Mouse (Mus musculus): ENCODE data around the gene Dysf.

Gene Dysf

GRCm38 (mm10) chr6:84147206-84148004, 139.0 kb downstream of the Dysf start:
- in situ Hi-C loops (cut with MboI; ENCODE audit: unreplicated experiment in 2 of 2) = no loop called here

DNA sequence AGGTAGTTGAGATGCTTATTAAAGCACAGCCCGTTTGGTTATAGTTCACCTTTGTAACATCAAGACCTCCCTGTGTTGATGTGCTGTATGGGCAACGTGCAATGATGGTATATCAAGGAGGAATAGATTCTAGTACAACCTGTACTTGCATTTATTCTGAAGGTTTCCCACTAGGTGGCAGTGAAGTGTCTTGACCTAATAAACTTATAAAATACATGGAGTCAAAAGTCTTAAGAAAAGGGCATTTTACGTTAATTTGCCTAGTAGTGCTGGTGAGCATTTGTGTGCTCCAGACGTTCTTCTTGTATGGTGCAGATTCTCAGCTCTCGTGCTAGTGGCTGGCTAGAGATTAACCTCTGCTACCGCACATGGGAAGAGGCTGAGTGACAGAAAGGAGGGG, 140.1 kb downstream of the Dysf start:
- in situ Hi-C loops (cut with MboI; ENCODE audit: unreplicated experiment in 2 of 2) = no loop called here

- in situ Hi-C loops (cut with MboI; ENCODE audit: unreplicated experiment in 2 of 2) = no loop called here
Measured at GRCm38 (mm10) chr6:84154508-84154907, 146.1 kb downstream of the Dysf start.

DNA sequence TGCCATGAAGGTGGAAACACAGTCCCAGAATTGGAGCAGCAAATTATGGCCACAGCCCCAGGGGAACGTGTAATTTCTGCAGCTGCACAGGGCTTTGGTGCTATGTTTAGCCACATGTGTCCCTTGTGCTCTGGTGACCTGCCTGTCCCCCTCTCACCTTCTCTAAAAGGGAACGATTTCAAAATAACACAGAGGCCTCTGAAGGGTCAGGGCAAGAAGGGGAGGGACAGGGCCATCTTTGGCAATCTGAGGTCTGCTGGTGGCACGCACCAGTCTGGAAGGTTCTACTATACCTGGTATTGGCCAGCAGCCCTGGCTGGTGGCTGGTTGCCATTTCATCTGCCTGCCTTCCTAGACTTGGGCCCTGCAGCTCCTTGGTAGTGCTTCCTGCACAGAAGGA, 147.4 kb downstream of the Dysf start:
- in situ Hi-C loops (cut with MboI; ENCODE audit: unreplicated experiment in 2 of 2) = no loop called here

- in situ Hi-C loops (cut with MboI; ENCODE audit: unreplicated experiment in 2 of 2) = no loop called here
Measured at GRCm38 (mm10) chr6:84156481-84157025, 148.2 kb downstream of the Dysf start.

DNA sequence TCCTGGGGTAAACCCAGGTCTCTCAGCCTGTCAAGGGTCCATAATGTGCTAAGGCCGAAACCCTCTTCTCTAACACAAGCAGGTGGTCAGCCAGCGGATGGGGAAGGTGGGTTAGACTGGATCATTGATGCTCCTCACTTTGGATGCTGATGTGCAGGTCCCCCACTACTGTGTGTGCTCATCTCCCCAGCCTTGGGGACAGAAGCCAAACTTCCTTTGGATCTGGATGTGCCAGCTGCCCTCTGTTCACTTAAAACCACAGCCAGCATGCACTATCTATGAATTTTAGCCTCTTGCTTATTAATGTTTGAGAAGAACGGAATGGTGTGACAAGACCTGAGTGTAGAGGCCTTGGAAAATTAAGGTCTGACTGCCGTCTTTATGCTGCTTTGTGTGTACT, 150.7 kb downstream of the Dysf start:
- in situ Hi-C loops (cut with MboI; ENCODE audit: unreplicated experiment in 2 of 2) = no loop called here

GRCm38 (mm10) chr6:84167612-84168011, 159.2 kb downstream of the Dysf start:
- in situ Hi-C loops (cut with MboI; ENCODE audit: unreplicated experiment in 2 of 2) = no loop called here

GRCm38 (mm10) chr6:84168571-84168970, 160.2 kb downstream of the Dysf start:
- in situ Hi-C loops (cut with MboI; ENCODE audit: unreplicated experiment in 2 of 2) = no loop called here

- in situ Hi-C loops (cut with MboI; ENCODE audit: unreplicated experiment in 2 of 2) = no loop called here
Measured at GRCm38 (mm10) chr6:84173626-84174025, 165.2 kb downstream of the Dysf start.

GRCm38 (mm10) chr6:84178776-84179405, 170.5 kb downstream of the Dysf start:
- in situ Hi-C loops (cut with MboI; ENCODE audit: unreplicated experiment in 2 of 2) = no loop called here

GRCm38 (mm10) chr6:84181452-84181851, 173.1 kb downstream of the Dysf start:
- in situ Hi-C loops (cut with MboI; ENCODE audit: unreplicated experiment in 2 of 2) = no loop called here

DNA sequence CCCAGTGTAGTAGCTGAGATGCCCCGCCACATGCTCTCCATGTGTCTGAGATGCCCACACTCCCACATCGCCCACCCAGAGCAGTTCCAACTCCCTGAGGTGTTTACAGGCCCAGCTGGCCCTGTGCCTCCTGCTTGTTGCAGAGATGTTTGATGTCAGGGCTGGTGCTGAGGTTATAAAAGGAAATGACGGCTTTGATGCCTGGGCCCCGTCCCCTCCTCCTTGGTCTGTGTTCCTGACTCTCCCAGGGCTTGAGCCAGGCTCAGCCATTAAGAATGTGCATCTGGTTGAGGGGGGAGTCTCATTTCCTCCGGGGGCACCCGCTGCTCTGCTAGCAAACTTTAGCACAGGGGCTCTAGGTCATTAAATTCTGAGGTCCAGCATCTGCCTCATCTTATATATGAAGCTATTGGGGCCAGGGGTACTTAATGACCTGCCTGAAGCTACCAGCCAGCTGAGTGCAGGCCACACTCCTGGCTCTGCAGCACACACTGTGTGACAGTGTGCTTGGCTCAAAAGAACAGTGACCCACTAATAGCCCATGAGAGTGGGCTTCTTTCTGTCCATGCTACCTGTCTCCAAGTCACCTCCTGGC, 183.4 kb downstream of the Dysf start:
- in situ Hi-C loops (cut with MboI; ENCODE audit: unreplicated experiment in 2 of 2) = no loop called here

DNA sequence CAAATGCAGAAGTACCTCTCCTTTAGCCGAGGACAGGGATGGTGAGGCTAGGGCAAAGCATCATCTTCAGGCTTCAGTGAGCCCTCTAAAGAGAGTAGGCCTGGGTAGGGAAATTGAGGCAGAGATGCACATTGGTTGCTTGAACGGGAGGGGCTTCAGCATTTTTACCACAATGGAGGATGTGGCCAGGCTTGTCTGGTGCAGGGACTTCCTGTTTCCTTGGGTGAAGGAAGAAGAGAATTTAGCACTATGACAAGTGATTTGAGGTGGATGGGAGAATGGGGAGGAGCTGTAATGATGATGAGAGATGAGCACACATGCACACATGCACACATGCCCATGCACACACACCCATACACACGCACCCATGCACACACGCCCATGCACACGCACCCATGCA, 188.1 kb downstream of the Dysf start:
- in situ Hi-C loops (cut with MboI; ENCODE audit: unreplicated experiment in 2 of 2) = no loop called here

- in situ Hi-C loops (cut with MboI; ENCODE audit: unreplicated experiment in 2 of 2) = no loop called here
Measured at GRCm38 (mm10) chr6:84197811-84198213, 189.4 kb downstream of the Dysf start.

DNA sequence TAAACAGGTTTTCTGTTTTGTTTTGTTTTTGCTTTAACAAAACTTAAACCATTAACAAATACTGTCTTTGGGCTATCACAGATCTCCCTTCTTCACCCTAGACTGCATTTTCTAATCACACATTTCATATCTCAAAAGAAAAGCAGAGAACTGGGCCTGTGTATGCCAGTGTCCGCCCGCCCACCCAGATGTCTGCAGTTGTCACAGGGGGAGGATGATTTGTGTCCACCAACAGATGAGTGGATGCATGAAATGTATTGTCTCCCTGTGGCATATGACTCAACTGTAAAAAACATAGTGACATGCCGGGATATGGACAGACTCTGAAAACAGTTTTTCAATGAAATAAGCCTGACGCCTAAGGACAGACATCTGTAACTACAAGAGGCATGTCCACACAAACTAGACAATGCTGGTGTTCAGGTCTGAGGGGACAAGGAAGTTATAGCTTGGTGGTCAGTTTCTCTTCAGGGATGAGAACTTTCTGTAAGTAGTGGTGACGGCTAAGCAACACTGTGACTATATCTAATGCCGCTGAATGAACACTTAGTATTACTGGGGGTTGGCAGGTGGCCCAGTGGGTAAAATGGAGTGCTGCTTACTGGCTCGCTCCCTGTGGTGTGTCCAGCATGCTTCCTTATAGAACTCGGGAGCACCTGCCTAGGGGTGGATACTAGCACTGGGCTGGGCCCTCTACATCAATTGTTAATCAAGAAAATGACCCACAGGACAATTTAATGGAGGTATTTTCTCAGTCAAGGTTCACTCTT, 193.5 kb downstream of the Dysf start:
- in situ Hi-C loops (cut with MboI; ENCODE audit: unreplicated experiment in 2 of 2) = no loop called here

GRCm38 (mm10) chr6:84205611-84206010, 197.2 kb downstream of the Dysf start:
- in situ Hi-C loops (cut with MboI; ENCODE audit: unreplicated experiment in 2 of 2) = no loop called here

DNA sequence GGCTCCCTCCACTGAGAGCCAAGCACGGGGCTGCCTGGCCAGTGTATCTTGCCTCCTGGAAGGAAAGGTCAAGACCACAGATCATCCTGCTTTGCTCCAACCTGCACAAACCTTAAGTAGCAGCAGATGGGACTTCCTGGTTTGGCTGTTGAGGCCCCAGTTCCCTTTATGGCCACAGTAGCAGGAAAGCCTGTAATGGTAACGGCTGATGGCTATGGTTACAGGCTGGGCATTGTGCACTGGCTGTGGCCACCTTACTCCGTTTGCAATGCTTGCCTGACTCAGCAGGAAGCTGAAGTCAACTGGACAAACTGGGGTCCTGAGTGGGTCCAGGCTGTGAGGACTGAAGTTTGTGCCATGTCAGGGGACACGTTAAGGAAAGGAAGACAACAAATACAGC, 200.2 kb downstream of the Dysf start:
- in situ Hi-C loops (cut with MboI; ENCODE audit: unreplicated experiment in 2 of 2) = no loop called here

DNA sequence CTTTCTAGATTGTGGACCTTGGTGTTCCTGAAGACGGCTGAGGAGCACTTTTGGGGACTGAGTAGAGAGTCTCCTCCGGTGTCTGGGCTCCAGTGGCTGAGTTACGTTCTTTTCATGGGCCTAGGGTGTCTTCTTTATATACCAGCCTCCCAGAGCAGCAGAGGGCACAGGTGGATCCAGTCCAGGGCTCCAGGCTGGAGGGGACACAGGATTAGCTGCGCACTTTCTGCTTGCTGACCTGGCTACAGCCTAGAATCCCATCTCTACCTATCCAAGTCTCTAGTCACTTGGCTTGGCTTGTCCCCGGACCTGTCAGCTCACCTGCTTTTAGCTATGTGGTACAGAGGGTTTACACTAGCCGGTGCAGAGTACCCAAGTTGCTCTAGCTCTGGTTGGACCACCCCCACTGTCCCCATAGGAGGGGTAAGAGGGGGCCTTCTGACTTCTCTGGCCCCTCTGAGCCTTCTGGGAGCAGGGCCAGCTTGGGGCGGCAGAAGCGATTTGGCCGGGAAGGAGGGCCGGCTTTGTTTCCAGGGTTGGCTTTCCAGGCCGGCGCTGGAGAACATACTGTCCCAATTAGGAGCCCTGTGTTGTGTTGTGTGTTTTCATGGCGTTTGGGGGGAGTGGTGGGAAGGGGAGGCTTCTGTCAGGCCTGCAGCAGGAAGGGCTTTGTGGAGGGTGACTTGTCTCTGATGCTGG, 201.5 kb downstream of the Dysf start:
- in situ Hi-C loops (cut with MboI; ENCODE audit: unreplicated experiment in 2 of 2) = no loop called here

DNA sequence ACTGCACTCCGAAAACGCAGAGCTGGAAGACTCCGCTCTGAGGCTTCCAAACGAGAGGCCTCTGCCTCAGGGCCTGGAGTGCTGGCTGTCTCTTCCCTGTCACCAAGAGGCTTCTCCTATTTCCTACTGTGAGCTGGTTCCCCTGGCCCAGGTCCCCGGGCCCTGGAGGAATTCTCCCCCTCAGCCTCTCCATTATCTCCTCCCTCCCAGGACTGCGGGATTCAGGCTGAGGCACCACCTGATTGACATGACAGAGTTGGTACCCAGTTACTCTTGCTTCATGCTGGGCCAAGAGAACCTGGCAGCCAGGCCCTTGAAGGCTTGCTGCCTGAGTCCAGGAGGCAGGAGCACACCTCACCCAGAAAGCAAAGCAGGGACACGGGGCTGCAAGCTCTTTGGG, 203.1 kb downstream of the Dysf start:
- in situ Hi-C loops (cut with MboI; ENCODE audit: unreplicated experiment in 2 of 2) = no loop called here

DNA sequence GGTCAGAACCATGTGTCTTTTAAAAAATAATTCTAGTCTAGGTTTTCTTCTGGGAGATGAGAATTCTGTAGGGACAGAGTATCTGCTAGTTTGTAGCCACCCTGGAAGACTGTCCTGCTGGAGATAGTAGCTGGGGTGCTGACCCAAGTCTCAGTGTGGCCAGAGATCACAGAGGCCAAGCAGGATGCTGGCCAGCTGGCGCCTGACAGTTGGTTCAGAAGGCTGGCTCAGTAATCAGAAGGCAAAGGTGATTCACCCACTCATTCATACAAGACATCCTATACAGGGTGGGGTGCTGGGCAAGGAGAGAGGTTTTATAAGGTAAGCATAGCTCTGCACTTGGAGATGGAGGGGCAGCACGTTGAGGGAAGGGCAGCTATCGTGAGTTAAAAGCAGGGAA, 204.7 kb downstream of the Dysf start:
- in situ Hi-C loops (cut with MboI; ENCODE audit: unreplicated experiment in 2 of 2) = no loop called here

Data from v-Abl transformed pro-B cells (cell line).